Mouse (Mus musculus) frontal cortex, postnatal 25 days (tissue): ENCODE data around the gene Mrpl43.

Experiments
- DNase-seq, 2 experiments: peaks; one replicate each; pipeline ENCODE4 v3.0.0; 2022; ENCODE audit warnings: low spot score in 2 of 2

The Mrpl43 gene

GRCm38 (mm10) chr19:45007425-45008191 lies 1.4 kb upstream of the Mrpl43 start:
- DNase-seq = no peak

GRCm38 (mm10) chr19:45007021-45007420 lies 779 bp upstream of the Mrpl43 start:
- DNase-seq = no peak

- DNase-seq = no peak
These were observed 798 bp downstream of the Mrpl43 start, which contains the start of gene Twnk for GRCm38 (mm10) chr19:45005444-45005843. Gene Twnk (plus strand): TSS chr19:45005663.

- no peak for DNase-seq
These were observed 2.3 kb downstream of the Mrpl43 start for GRCm38 (mm10) chr19:45003740-45004516.

GRCm38 (mm10) chr19:45002301-45002700 lies 3.9 kb downstream of the Mrpl43 start:
- no peak for DNase-seq

GRCm38 (mm10) chr19:44999647-45000046 lies 6.6 kb downstream of the Mrpl43 start:
- DNase-seq = no peak

- no peak for DNase-seq
These were observed 8.5 kb downstream of the Mrpl43 start for GRCm38 (mm10) chr19:44997786-44998185.

- no peak for DNase-seq
These were observed 13.5 kb downstream of the Mrpl43 start for GRCm38 (mm10) chr19:44992712-44993111.

- DNase-seq = no peak
These were observed 14.0 kb downstream of the Mrpl43 start for GRCm38 (mm10) chr19:44992246-44992645.

GRCm38 (mm10) chr19:44991031-44991430 lies 15.2 kb downstream of the Mrpl43 start:
- DNase-seq = no peak

- no peak for DNase-seq
These were observed 16.4 kb downstream of the Mrpl43 start for GRCm38 (mm10) chr19:44989567-44990495.

GRCm38 (mm10) chr19:44988831-44989566 lies 17.2 kb downstream of the Mrpl43 start, which contains the start of gene Sema4g:
Gene Sema4g (plus strand): TSS chr19:44989101.
- DNase-seq = no peak

- DNase-seq = no peak
These were observed 17.9 kb downstream of the Mrpl43 start for GRCm38 (mm10) chr19:44988321-44988720.

GRCm38 (mm10) chr19:44987851-44988250 lies 18.4 kb downstream of the Mrpl43 start:
- no peak for DNase-seq

GRCm38 (mm10) chr19:44987004-44987403 lies 19.2 kb downstream of the Mrpl43 start:
- DNase-seq = no peak

GRCm38 (mm10) chr19:44985159-44985988 lies 20.9 kb downstream of the Mrpl43 start:
- DNase-seq = no peak

GRCm38 (mm10) chr19:44984420-44984819 lies 21.8 kb downstream of the Mrpl43 start:
- no peak for DNase-seq

- no peak for DNase-seq
These were observed 22.9 kb downstream of the Mrpl43 start for GRCm38 (mm10) chr19:44983366-44983765.

- no peak for DNase-seq
These were observed 23.6 kb downstream of the Mrpl43 start for GRCm38 (mm10) chr19:44982477-44983115.

GRCm38 (mm10) chr19:44980787-44981186 lies 25.5 kb downstream of the Mrpl43 start:
- DNase-seq = no peak
